Mouse (Mus musculus): ENCODE data around the gene Ctdspl2. TPM values are rescaled to one million over a fixed set of nuclear protein-coding genes. Genes with fewer than 3 reads are reported as not detected.

Ctdspl2 gene
- 20.6 and 30.0 TPM in 2 replicates for polyA plus RNA-seq (2015; fragmentation: Nextera tagmentation; extraction: Ambion mirVana)

GRCm38 (mm10) chr2:121955765-121956223 lies at the start of gene Ctdspl2, which contains the start of gene Mageb3:
Ctdspl2 (plus strand) TSS chr2:121956001.
Mageb3 (minus strand) TSS chr2:121956092.

GRCm38 (mm10) chr2:122027862-122028755 lies 72.3 kb downstream of the Ctdspl2 start, which contains the start of gene Eif3j1:
Eif3j1 (plus strand) TSS chr2:122028546.

Small RNAs within 50 kb of the gene (microRNA-seq; reads per million reads assigned to microRNA genes)
- not detected for gene Gm47314 (ENCODE audit: borderline replicate concordance, insufficient number of aligned reads)

Other genes starting within 250 kb of the Ctdspl2 start
- 19.6 and 38.1 TPM in 2 replicates for gene Frmd5, start 148.9 kb upstream of the Ctdspl2 start, polyA plus RNA-seq (2015; fragmentation: Nextera tagmentation; extraction: Ambion mirVana)
- 35.3 and 39.9 TPM in 2 replicates for gene Casc4, start 89.0 kb upstream of the Ctdspl2 start, polyA plus RNA-seq (2015; fragmentation: Nextera tagmentation; extraction: Ambion mirVana)
- 0.22 TPM in 1 of 2 replicates, not detected in the other for gene Mageb3, start 91 bp downstream of the Ctdspl2 start, polyA plus RNA-seq (2015; fragmentation: Nextera tagmentation; extraction: Ambion mirVana)
- 10.4 and 11.1 TPM in 2 replicates for gene Eif3j1, start 72.5 kb downstream of the Ctdspl2 start, polyA plus RNA-seq (2015; fragmentation: Nextera tagmentation; extraction: Ambion mirVana)
- gene Spg11, start 162.4 kb downstream of the Ctdspl2 start, polyA plus RNA-seq (2015; fragmentation: Nextera tagmentation; extraction: Ambion mirVana): 3.2 and 4.9 TPM in 2 replicates
- gene B2m, start 191.7 kb downstream of the Ctdspl2 start, polyA plus RNA-seq (2015; fragmentation: Nextera tagmentation; extraction: Ambion mirVana): 987 and 1,399 TPM in 2 replicates
- gene Trim69, start 204.7 kb downstream of the Ctdspl2 start, polyA plus RNA-seq (2015; fragmentation: Nextera tagmentation; extraction: Ambion mirVana): not detected in 2 replicates
- gene Patl2, start 230.2 kb downstream of the Ctdspl2 start, polyA plus RNA-seq (2015; fragmentation: Nextera tagmentation; extraction: Ambion mirVana): not detected in 2 replicates
- gene Terb2, start 230.3 kb downstream of the Ctdspl2 start, polyA plus RNA-seq (2015; fragmentation: Nextera tagmentation; extraction: Ambion mirVana): not detected in 2 replicates